Mouse (Mus musculus): ENCODE data around the gene Ppcdc. TPM values are rescaled to one million over a fixed set of nuclear protein-coding genes. Genes with fewer than 3 reads are reported as not detected.

Ppcdc gene
- total RNA-seq (2012; rRNA removed): 41.7 and 48.5 TPM in 2 replicates

GRCm38 (mm10) chr9:57439522-57440295 is at the start of gene Ppcdc:
Ppcdc (minus strand) TSS chr9:57440124.
- in situ Hi-C loops (cut with MboI; ENCODE audit: low sequenced_read_pairs in 2 of 2, unreplicated experiment in 2 of 2): no loop called here
- H3K4me3 ChIP-seq (ENCODE audit: insufficient read depth in 1 of 2, low read depth in 1 of 2, low read length in 2 of 2, poor library complexity in 1 of 2, severe bottlenecking in 1 of 2): peak within 1 kb of the TSS; percentile 73 to 77

GRCm38 (mm10) chr9:57487807-57488206 is 47.9 kb upstream of the Ppcdc start:
- no peaks in the 10 kb centered on the region for H3K9me3 ChIP-seq (ENCODE audit: control insufficient read depth, insufficient read depth, low read depth, low read length)
- no peaks in the 10 kb centered on the region for H3K36me3 ChIP-seq (ENCODE audit: control insufficient read depth, insufficient read depth, low read length, poor library complexity, severe bottlenecking)
- TF ChIP-seq ZC3H11A (IDR thresholded peaks at IDR 0.05; ENCODE audit: borderline replicate concordance, low read depth, low read length): no peak
- TF ChIP-seq MAFK (IDR thresholded peaks at IDR 0.05; ENCODE audit: insufficient read depth, low read depth, low read length): no peak
- TF ChIP-seq HCFC1 (IDR thresholded peaks at IDR 0.05; ENCODE audit: borderline replicate concordance, insufficient read depth, low read length): no peak
- TF ChIP-seq ZNF384 (IDR thresholded peaks at IDR 0.05; ENCODE audit: low read depth, low read length): no peak
- in situ Hi-C loops (cut with MboI; ENCODE audit: low sequenced_read_pairs in 2 of 2, unreplicated experiment in 2 of 2): no loop called here
- no peak overlapping the region for H3K4me3 ChIP-seq (ENCODE audit: insufficient read depth in 1 of 2, low read depth in 1 of 2, low read length in 2 of 2, poor library complexity in 1 of 2, severe bottlenecking in 1 of 2)
- DNase-seq (ENCODE audit: low read depth, low spot score): no peak
- no peak overlapping the region for H3K9ac ChIP-seq (ENCODE audit: insufficient read depth, low read depth, low read length, poor library complexity, severe bottlenecking)
- H3K27ac ChIP-seq (ENCODE audit: insufficient read depth, low read depth, low read length, poor library complexity, severe bottlenecking): no peak overlapping the region
- H3K4me1 ChIP-seq (ENCODE audit: control insufficient read depth in 2 of 2, insufficient read depth in 2 of 2, low read length in 2 of 2, poor library complexity in 1 of 2): no peaks in the 10 kb centered on the region; a peak in 2 of 4 replicates

More at GRCm38 (mm10) chr9:57439522-57440295, at the start of gene Ppcdc:
- peaks cover 4 to 7% of the 10 kb centered on the region in 2 experiments; a peak in 2 of 4 replicates for H3K4me1 ChIP-seq (ENCODE audit: control insufficient read depth in 2 of 2, insufficient read depth in 2 of 2, low read length in 2 of 2, poor library complexity in 1 of 2)
- TF ChIP-seq ZNF384 (IDR thresholded peaks at IDR 0.05; ENCODE audit: low read depth, low read length): peak; percentile 78
- peak; percentile 94 for TF ChIP-seq CHD2 (IDR thresholded peaks at IDR 0.05; ENCODE audit: low read depth, low read length)
- TF ChIP-seq HCFC1 (IDR thresholded peaks at IDR 0.05; ENCODE audit: borderline replicate concordance, insufficient read depth, low read length): peak; percentile 96
- no peak for TF ChIP-seq ZC3H11A (IDR thresholded peaks at IDR 0.05; ENCODE audit: borderline replicate concordance, low read depth, low read length)
- no peak for TF ChIP-seq MAFK (IDR thresholded peaks at IDR 0.05; ENCODE audit: insufficient read depth, low read depth, low read length)
- DNase-seq (ENCODE audit: low read depth, low spot score): peak; percentile 95
- H3K9ac ChIP-seq (ENCODE audit: insufficient read depth, low read depth, low read length, poor library complexity, severe bottlenecking): peak within 1 kb of the TSS; percentile 91
- H3K36me3 ChIP-seq (ENCODE audit: control insufficient read depth, insufficient read depth, low read length, poor library complexity, severe bottlenecking): peaks cover 13% of the 10 kb centered on the region
- H3K27ac ChIP-seq (ENCODE audit: insufficient read depth, low read depth, low read length, poor library complexity, severe bottlenecking): peak within 1 kb of the TSS; percentile 59
- no peaks in the 10 kb centered on the region for H3K9me3 ChIP-seq (ENCODE audit: control insufficient read depth, insufficient read depth, low read depth, low read length)

GRCm38 (mm10) chr9:57485774-57486173 is 45.9 kb upstream of the Ppcdc start:
- in situ Hi-C loops (cut with MboI; ENCODE audit: low sequenced_read_pairs in 2 of 2, unreplicated experiment in 2 of 2): no loop called here
- Histone ChIP-seq H3K4me1 (ENCODE audit: control insufficient read depth in 2 of 2, insufficient read depth in 2 of 2, low read length in 2 of 2, poor library complexity in 1 of 2) (no peaks in the 10 kb centered on the region; a peak in 2 of 4 replicates), H3K9me3 (ENCODE audit: control insufficient read depth, insufficient read depth, low read depth, low read length) (no peaks in the 10 kb centered on the region), H3K9ac (ENCODE audit: insufficient read depth, low read depth, low read length, poor library complexity, severe bottlenecking) (no peak overlapping the region), H3K36me3 (ENCODE audit: control insufficient read depth, insufficient read depth, low read length, poor library complexity, severe bottlenecking) (no peaks in the 10 kb centered on the region), H3K4me3 (ENCODE audit: insufficient read depth in 1 of 2, low read depth in 1 of 2, low read length in 2 of 2, poor library complexity in 1 of 2, severe bottlenecking in 1 of 2) (no peak overlapping the region), H3K27ac (ENCODE audit: insufficient read depth, low read depth, low read length, poor library complexity, severe bottlenecking) (no peak overlapping the region)
- no peak for TF ChIP-seq HCFC1 (IDR thresholded peaks at IDR 0.05; ENCODE audit: borderline replicate concordance, insufficient read depth, low read length)
- TF ChIP-seq ZNF384 (IDR thresholded peaks at IDR 0.05; ENCODE audit: low read depth, low read length): no peak
- no peak for TF ChIP-seq CHD2 (IDR thresholded peaks at IDR 0.05; ENCODE audit: low read depth, low read length)
- 0 out of 2 replicates have a peak, but pooled peaks have one; percentile 34 for TF ChIP-seq MAFK (IDR thresholded peaks at IDR 0.05; ENCODE audit: insufficient read depth, low read depth, low read length)
- TF ChIP-seq ZC3H11A (IDR thresholded peaks at IDR 0.05; ENCODE audit: borderline replicate concordance, low read depth, low read length): peak; percentile 93
- DNase-seq (ENCODE audit: low read depth, low spot score): no peak

- DNase-seq (ENCODE audit: low read depth, low spot score): no peak
- H3K4me1 ChIP-seq (ENCODE audit: control insufficient read depth in 2 of 2, insufficient read depth in 2 of 2, low read length in 2 of 2, poor library complexity in 1 of 2): peaks cover 0 to 7% of the 10 kb centered on the region in 2 experiments; a peak in 2 of 4 replicates
- in situ Hi-C loops (cut with MboI; ENCODE audit: low sequenced_read_pairs in 2 of 2, unreplicated experiment in 2 of 2): no loop called here
- H3K27ac ChIP-seq (ENCODE audit: insufficient read depth, low read depth, low read length, poor library complexity, severe bottlenecking): no peak overlapping the region
- H3K4me3 ChIP-seq (ENCODE audit: insufficient read depth in 1 of 2, low read depth in 1 of 2, low read length in 2 of 2, poor library complexity in 1 of 2, severe bottlenecking in 1 of 2): no peak overlapping the region
- TF ChIP-seq HCFC1 (IDR thresholded peaks at IDR 0.05; ENCODE audit: borderline replicate concordance, insufficient read depth, low read length) (no peak), CHD2 (IDR thresholded peaks at IDR 0.05; ENCODE audit: low read depth, low read length) (no peak), MAFK (IDR thresholded peaks at IDR 0.05; ENCODE audit: insufficient read depth, low read depth, low read length) (no peak), ZNF384 (IDR thresholded peaks at IDR 0.05; ENCODE audit: low read depth, low read length) (no peak), ZC3H11A (IDR thresholded peaks at IDR 0.05; ENCODE audit: borderline replicate concordance, low read depth, low read length) (no peak)
- H3K9ac ChIP-seq (ENCODE audit: insufficient read depth, low read depth, low read length, poor library complexity, severe bottlenecking): no peak overlapping the region
- H3K36me3 ChIP-seq (ENCODE audit: control insufficient read depth, insufficient read depth, low read length, poor library complexity, severe bottlenecking): peaks cover 4% of the 10 kb centered on the region; the same call in 1 of the 2 replicates
- H3K9me3 ChIP-seq (ENCODE audit: control insufficient read depth, insufficient read depth, low read depth, low read length): no peaks in the 10 kb centered on the region
Measured at GRCm38 (mm10) chr9:57468914-57469313, 29.0 kb upstream of the Ppcdc start.

Measured in ES-E14 (cell line).